Mouse (Mus musculus) bone marrow macrophage, adult 2 months (primary cell): ENCODE data around the gene Egfl8. TPM values are rescaled to one million over a fixed set of nuclear protein-coding genes. Genes with fewer than 3 reads are reported as not detected.

Experiments
- H3K27ac ChIP-seq: 2 replicates; pipeline ENCODE4 v1.5.1; 2012; ENCODE audit warnings: low read depth, low read length; ENCODE audit not compliant: insufficient read depth
- H3K4me1 ChIP-seq: 2 replicates; pipeline ENCODE4 v1.6.1; 2012; ENCODE audit warnings: low read length; ENCODE audit not compliant: control insufficient read depth, insufficient read depth
- H3K4me3 ChIP-seq: 2 replicates; pipeline ENCODE4 v1.5.1; 2012; ENCODE audit warnings: mild to moderate bottlenecking, low read length, moderate library complexity; ENCODE audit not compliant: insufficient read depth
- CTCF ChIP-seq: IDR thresholded peaks from 2 replicates; pipeline ENCODE4 v1.5.1; 2012; ENCODE audit warnings: low read depth, mild to moderate bottlenecking, low read length, moderate library complexity
- POLR2A ChIP-seq: IDR thresholded peaks from 2 replicates; pipeline ENCODE4 v1.6.1; 2012; ENCODE audit warnings: mild to moderate bottlenecking, low read depth, low read length, borderline replicate concordance
- polyA plus RNA-seq: library from polyadenylated mRNA; stranded (reverse); fragments of >200 nt; gene quantifications from 2 replicates; pipeline ENCODE4 v1.2.4, GENCODE M21; 2012; ENCODE audit not compliant: missing spikeins, insufficient read depth, insufficient read length

Gene Egfl8
- polyA plus RNA-seq, 1 experiment: 4.9 TPM

GRCm38 (mm10) chr17:34613054-34613645 lies 2.6 kb downstream of the Egfl8 start:
- TF ChIP-seq POLR2A (no peak), CTCF (no peak)
- Histone ChIP-seq H3K4me3 (no peak overlapping the region), H3K27ac (no peak overlapping the region), H3K4me1 (no peaks in the 10 kb centered on the region)

DNA sequence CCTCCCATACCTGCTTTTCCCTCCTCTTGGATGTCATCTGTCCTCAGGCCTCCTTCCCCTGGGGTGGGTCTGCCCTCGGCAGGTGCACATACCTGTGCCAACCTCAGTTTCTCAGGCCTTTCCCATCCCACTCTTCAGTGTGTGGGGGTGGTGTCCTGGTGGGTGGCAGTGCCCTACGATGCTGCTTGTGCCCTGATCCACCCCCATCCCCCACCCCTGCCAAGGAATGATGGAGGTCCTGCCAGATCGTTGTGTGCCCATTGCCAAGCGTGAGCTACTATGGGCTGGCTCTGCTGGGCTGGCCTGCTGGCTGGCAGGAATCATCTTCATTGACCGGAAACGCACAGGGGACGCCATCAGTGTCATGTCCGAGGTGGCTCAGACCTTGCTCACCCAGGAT lies 4.7 kb downstream of the Egfl8 start:
- no peak overlapping the region for H3K27ac ChIP-seq
- H3K4me1 ChIP-seq: peaks cover 4% of the 10 kb centered on the region
- no peak overlapping the region for H3K4me3 ChIP-seq
- TF ChIP-seq CTCF (no peak), POLR2A (no peak)

- Histone ChIP-seq H3K4me1 (peaks cover 7% of the 10 kb centered on the region), H3K4me3 (no peak overlapping the region), H3K27ac (no peak overlapping the region)
- TF ChIP-seq POLR2A: no peak
Measured at GRCm38 (mm10) chr17:34607997-34608396, 7.8 kb downstream of the Egfl8 start.

GRCm38 (mm10) chr17:34606186-34607039 lies 9.4 kb downstream of the Egfl8 start:
- no peak for TF ChIP-seq CTCF
- TF ChIP-seq POLR2A: no peak
- Histone ChIP-seq H3K27ac (peak overlapping the region; percentile 44; the same call in 1 of the 2 replicates), H3K4me1 (peaks cover 9% of the 10 kb centered on the region), H3K4me3 (peak overlapping the region; percentile 81)

GRCm38 (mm10) chr17:34605609-34606008 lies 10.2 kb downstream of the Egfl8 start:
- Histone ChIP-seq H3K27ac (peak overlapping the region; percentile 44), H3K4me3 (peak overlapping the region; percentile 81), H3K4me1 (peaks cover 9% of the 10 kb centered on the region)
- TF ChIP-seq CTCF (no peak), POLR2A (0 out of 2 replicates have a peak, but pooled peaks have one; percentile 4)

- peak overlapping the region; percentile 81 for H3K4me3 ChIP-seq
- peak overlapping the region; percentile 37 for H3K27ac ChIP-seq
- no peak for TF ChIP-seq POLR2A
- TF ChIP-seq CTCF: no peak
- H3K4me1 ChIP-seq: peaks cover 9% of the 10 kb centered on the region
Measured at GRCm38 (mm10) chr17:34604511-34605237, 11.1 kb downstream of the Egfl8 start.

- Histone ChIP-seq H3K4me3 (peak within 1 kb of the TSS; percentile 81), H3K4me1 (peaks cover 9% of the 10 kb centered on the region), H3K27ac (peak within 1 kb of the TSS; percentile 66)
- TF ChIP-seq POLR2A (no peak; the same call in 1 of the 2 replicates), CTCF (no peak)
Measured at GRCm38 (mm10) chr17:34604061-34604508, 11.7 kb downstream of the Egfl8 start, which contains the start of gene Agpat1. Gene Agpat1, plus strand, starts transcription at chr17:34604262.

- no peak for TF ChIP-seq CTCF
- no peak for TF ChIP-seq POLR2A
- peak within 1 kb of the TSS; percentile 66 for H3K27ac ChIP-seq
- peak within 1 kb of the TSS; percentile 81 for H3K4me3 ChIP-seq
- H3K4me1 ChIP-seq: peaks cover 9% of the 10 kb centered on the region
Measured at GRCm38 (mm10) chr17:34603375-34604060, 12.3 kb downstream of the Egfl8 start, which contains the start of gene Rnf5. Gene Rnf5, minus strand, starts transcription at chr17:34603690.

GRCm38 (mm10) chr17:34601796-34602195 lies 14.0 kb downstream of the Egfl8 start:
- H3K27ac ChIP-seq: no peak overlapping the region
- TF ChIP-seq POLR2A (no peak), CTCF (no peak)
- H3K4me3 ChIP-seq: no peak overlapping the region
- peaks cover 8% of the 10 kb centered on the region for H3K4me1 ChIP-seq
